Mouse (Mus musculus) urinary bladder, postnatal 10 days (tissue): ENCODE results near the gene Mb.

ENCODE experiments used
- DNase-seq: peaks from one replicate; pipeline ENCODE4 v3.0.0; 2022; ENCODE audit warnings: low spot score

The Mb gene

DNA sequence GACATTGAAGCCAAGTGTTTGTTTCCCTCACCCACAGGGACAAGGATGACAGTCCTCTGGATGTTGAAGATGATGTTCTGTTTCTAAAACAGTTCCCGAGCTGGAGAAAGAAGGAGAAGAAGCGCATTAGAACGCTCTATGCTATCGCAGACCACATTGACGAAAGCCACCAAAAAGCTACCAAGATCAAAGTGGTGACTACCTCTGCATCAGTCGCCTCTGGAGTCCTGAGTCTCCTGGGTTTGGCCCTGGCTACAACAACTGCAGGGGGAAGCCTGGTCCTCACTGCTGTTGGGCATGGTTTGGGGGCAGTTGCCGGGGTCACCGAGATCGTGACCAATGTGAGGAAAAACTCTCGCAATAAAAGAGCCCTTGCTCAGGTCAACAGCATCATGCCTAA lies at the start of gene Mb:
Gene Mb (minus strand): TSS at position 101 of the 400 bp plus-strand sequence.
- DNase-seq: no peak

DNA sequence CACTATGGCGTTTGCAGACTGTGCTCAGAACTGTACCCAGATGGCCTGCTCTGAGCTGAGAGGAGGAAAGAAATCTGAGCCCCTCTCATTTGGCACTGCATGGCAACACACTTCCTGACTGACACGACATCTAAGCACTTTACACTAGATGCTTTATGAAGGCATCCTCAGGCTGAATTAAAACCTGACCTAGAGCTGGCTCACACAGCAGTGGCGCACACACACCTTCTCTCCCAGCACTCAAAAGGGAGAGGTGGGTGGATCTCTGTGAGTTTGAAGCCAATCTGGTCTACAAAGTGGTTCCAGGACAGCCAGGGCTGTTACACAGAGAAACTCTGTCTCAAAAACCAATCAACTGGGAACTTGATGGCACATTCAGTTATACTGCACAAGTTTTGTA lies 49.3 kb upstream of the Mb start:
- DNase-seq: no peak

DNA sequence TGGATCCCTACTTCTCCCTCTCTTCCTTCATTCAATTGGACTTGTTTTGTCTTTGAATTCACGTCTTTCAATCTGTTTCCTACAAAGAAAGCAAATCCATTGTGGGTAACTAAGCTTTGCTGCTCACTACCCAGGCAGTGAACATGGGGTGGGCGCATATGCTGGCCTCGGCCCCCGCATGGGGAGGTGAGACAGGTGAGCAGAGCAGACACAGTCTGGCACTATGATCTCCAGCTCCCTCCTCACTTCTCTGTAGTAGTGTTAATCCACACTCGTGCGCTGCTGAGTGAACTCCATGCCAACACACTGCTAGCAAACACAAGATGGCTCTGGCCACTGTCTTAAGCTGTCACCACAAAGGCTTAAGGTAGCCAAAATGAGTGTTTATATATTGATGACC lies 46.9 kb upstream of the Mb start:
- DNase-seq: no peak

GRCm38 (mm10) chr15:77095216-77095615 lies 44.7 kb upstream of the Mb start:
- no peak for DNase-seq

DNA sequence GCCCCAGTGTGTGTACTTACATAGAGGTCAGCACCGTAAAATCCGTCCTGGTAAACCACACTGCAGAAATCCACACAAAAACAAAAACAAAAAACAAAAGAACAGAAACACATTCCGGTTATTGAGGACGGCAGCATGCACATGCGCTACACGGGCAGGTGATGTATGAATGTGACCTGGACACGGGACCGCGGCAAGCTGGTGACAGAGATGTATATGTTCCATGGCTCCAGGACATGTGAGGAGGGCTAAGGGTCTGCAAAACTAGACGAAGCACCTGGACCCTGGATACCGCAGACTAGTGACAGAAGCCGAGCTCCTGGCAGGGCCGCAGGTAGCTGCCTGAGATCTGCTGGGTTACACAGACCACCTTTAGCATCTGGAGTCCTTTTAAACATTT lies 44.0 kb upstream of the Mb start:
- DNase-seq: no peak

GRCm38 (mm10) chr15:77091394-77091793 lies 40.9 kb upstream of the Mb start:
- DNase-seq: no peak

DNA sequence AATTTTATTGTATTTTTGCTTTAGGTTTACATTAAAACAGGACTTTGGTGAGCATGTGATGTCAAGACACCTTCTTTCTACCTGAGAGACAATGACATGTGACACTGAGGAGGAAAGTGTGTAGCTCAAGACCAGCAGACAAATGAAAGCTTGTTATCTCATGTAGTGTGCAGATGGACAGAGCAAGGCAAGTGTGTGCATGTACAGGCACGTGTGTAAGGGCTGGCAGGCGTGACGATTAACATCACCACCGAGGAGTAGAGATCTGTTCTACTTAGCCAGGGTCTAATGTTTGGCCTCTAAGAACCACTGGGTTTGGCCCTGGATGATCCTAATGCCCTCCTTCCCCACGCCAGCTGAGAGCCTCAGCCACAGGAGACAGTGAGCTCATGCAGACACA lies 40.1 kb upstream of the Mb start:
- no peak for DNase-seq

GRCm38 (mm10) chr15:77089249-77089648 lies 38.8 kb upstream of the Mb start:
- no peak for DNase-seq

DNA sequence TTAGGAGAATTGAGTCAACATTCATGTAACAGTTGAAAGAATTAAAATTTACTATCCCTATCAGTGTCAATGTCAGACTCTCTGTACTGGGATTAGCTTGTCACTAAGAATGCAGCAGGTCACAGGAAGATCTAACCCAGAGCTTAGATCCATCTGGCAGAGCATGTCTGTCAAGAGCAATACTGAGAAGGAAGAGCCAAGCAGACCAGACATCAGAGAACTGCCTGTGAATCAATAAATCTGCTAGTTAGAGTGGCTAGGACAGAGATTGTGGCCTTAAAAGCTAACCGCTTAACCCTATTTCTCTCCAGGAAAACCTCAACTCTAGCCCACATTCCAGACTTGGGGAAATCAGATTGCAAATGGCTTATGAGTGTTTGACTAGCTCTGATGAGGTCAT lies 36.0 kb upstream of the Mb start:
- no peak for DNase-seq

GRCm38 (mm10) chr15:77085818-77086217 lies 35.3 kb upstream of the Mb start:
- DNase-seq: no peak

- DNase-seq: no peak
Measured at GRCm38 (mm10) chr15:77081454-77081853, 31.0 kb upstream of the Mb start.

- no peak for DNase-seq
Measured at GRCm38 (mm10) chr15:77080684-77081254, 30.3 kb upstream of the Mb start.

GRCm38 (mm10) chr15:77079890-77080361 lies 29.5 kb upstream of the Mb start:
- DNase-seq: no peak

GRCm38 (mm10) chr15:77079256-77079822 lies 28.9 kb upstream of the Mb start:
- no peak for DNase-seq

DNA sequence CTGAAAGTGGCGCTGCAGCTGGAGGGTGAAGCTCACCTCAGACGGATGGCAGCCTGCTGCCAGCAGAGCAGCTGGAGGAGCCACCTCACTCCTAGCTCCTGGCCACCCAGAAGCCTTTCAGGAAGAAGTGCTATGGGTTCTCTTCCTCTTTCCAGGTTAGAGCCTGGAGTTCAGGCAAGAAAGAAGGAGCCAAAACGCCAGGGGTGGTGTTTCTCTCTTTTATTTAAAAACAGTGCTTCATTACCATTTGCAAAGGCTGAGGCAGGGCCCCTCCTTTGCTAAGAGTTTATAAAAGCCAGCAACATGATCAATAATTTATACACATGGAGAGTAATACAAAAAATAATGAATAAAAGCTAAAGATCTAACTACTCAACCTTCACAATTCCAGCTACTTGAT lies 28.3 kb upstream of the Mb start:
- DNase-seq: no peak

- DNase-seq: no peak
Measured at GRCm38 (mm10) chr15:77077906-77078305, 27.4 kb upstream of the Mb start.

DNA sequence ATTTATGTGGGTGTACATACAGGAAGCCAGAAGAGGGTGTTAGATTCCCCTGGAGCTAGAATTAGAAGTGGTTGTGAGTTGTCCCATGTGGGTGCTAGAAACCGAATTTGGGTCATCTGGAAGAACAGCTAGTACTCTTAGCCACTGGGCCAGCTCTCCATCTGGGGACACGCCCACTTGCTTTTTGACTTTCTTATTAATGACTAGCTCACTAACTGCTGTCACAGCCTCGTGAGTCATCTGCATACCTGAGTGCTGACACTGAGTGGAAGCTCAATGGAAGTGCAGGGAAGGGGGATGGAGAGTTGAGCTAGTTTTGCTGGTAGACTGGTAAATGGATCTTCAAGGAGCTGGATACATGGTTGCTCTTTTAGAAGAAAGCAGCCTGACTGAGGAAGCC lies 26.1 kb upstream of the Mb start:
- DNase-seq: no peak

DNA sequence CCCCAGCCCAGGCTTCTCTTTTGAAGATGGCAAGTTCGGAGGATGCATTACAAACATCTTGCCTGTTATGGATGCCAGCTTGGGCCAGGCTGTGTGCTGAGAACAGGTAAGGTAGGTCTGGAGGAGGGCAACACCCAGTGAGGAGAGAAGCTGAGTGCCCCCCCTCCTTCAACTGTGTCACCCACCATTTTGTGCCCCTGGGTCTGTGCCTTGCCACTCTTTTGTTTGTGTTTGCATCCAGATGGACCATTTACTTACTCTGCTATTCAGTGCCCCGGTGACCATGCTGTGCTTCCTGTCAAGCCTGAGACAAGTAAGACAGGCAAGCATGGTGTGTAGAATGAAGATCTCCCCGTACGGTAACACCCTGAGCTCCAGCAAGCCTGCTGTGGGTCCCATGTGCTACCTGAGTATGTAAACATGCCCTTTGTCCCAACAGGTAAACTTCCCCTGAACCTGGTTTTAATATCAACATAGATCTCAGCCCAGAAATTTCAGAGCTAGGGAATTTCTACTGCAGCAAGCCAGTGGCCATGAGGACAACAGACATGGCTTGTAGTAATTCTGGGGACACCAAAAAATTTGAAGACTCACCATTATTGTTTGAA lies 22.2 kb upstream of the Mb start:
- no peak for DNase-seq

DNA sequence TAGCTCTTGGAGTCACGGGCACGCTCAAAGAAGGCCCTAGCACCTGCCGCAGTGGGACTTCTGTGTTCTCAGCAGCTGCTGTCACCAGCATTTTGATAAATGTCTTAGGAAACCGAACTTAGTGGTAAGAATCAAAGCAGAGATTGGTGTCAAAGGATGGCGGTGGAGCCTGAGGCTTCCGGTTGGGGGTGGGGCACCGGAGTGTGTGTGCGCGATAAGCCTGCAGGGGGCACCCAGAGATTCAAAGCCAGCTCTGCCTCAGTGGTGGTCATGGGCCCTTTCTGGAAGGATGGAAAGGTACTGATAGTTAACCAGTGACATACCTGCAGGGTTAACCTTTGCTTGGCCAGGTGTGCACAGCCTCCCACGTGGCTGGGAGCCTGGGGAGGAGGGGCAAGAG lies 21.0 kb upstream of the Mb start:
- DNase-seq: no peak

DNA sequence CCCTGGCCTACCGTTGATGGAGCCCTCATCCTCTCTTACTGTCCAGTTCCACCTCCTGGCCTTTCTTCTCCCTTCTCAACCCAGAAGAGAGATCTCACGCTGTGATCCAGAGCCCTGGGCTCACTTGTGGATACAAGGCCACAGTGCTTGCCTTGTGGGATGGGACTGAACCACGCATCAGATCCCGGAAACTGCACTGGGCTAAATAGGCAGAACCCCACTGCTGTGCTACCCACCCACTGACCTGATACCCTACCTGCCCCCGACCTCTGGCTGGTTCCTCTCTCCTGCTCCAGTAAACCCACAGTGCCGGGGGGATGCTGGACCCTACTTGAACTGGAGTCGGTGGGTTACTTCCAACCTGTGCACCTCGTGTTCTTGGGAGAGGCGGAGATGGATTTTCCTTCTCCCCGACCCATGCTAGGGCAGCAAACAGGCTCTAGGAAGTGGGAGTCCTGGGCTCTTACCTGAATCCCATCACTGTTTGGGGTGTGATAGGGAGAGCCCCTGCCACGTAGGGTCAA lies 20.3 kb upstream of the Mb start:
- no peak for DNase-seq

GRCm38 (mm10) chr15:77069019-77069418 lies 18.5 kb upstream of the Mb start:
- no peak for DNase-seq

- DNase-seq: no peak
Measured at GRCm38 (mm10) chr15:77068439-77068861, 18.0 kb upstream of the Mb start.

DNA sequence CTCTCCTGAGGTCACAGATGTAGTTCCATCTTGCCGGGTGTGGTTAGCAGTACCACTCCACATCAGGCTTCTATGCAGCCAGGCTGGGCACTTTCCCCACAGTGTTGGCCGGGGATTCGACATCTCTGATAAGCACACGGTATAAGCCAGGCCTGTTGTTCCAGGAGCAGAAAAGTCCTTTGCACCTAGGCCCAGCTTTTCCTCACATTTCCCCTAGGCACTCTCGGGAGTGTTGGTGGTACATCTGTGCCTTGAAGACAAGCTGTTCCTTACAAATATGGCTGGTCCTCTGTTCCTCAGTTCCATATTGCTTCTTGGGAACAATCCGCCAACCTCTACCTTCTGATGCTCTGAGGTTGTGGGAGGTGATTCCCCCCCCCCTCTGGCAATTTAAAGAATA lies 15.8 kb upstream of the Mb start:
- no peak for DNase-seq
